Mouse (Mus musculus) ES-E14 (cell line): ENCODE measurements around the gene Psmc2. TPM values are rescaled to one million over a fixed set of nuclear protein-coding genes. Genes with fewer than 3 reads are reported as not detected.

Experiments used
- DNase-seq: peaks from one replicate; pipeline ENCODE4 v3.0.0-alpha.2; 2013; ENCODE audit warnings: low read depth, low spot score
- H3K27ac ChIP-seq: 2 replicates; pipeline ENCODE4 v1.5.1; 2012; ENCODE audit warnings: low read depth, mild to moderate bottlenecking, low read length, moderate library complexity, mixed read lengths; ENCODE audit not compliant: poor library complexity, insufficient read depth, severe bottlenecking
- H3K36me3 ChIP-seq: 2 replicates; pipeline ENCODE4 v1.6.1; 2012; ENCODE audit warnings: mild to moderate bottlenecking, low read length, moderate library complexity, mixed read lengths; ENCODE audit not compliant: control insufficient read depth, poor library complexity, insufficient read depth, severe bottlenecking
- H3K4me1 ChIP-seq, 2 experiments: fragments of 150-350 bp in 1 of 2; sonication (generic) in 1 of 2; 2 replicates each; pipeline ENCODE4 v1.6.1; 2012; ENCODE audit warnings: low read length in 2 of 2, mild to moderate bottlenecking in 1 of 2, mixed read lengths in 1 of 2; ENCODE audit not compliant: control insufficient read depth in 2 of 2, insufficient read depth in 2 of 2, poor library complexity in 1 of 2
- H3K4me3 ChIP-seq, 2 experiments: fragments of 150-350 bp in 1 of 2; sonication (generic) in 1 of 2; 2 replicates each; pipeline ENCODE4 v1.5.1; 2012; ENCODE audit warnings: low read length in 2 of 2, low read depth in 1 of 2, mild to moderate bottlenecking in 1 of 2, mixed read lengths in 1 of 2; ENCODE audit not compliant: insufficient read depth in 1 of 2, poor library complexity in 1 of 2, severe bottlenecking in 1 of 2
- H3K9ac ChIP-seq: 2 replicates; pipeline ENCODE4 v1.6.1; 2012; ENCODE audit warnings: low read depth, mild to moderate bottlenecking, low read length, mixed read lengths; ENCODE audit not compliant: poor library complexity, insufficient read depth, severe bottlenecking
- H3K9me3 ChIP-seq: fragments of 150-350 bp; sonication (generic); 2 replicates; pipeline ENCODE4 v1.6.1; 2012; ENCODE audit warnings: low read depth, mild to moderate bottlenecking, low read length; ENCODE audit not compliant: control insufficient read depth, insufficient read depth
- CHD2 ChIP-seq: IDR thresholded peaks from 2 replicates; pipeline ENCODE4 v1.6.1; 2014; ENCODE audit warnings: mild to moderate bottlenecking, low read depth, low read length, inconsistent platforms
- HCFC1 ChIP-seq: IDR thresholded peaks from 2 replicates; pipeline ENCODE4 v1.6.1; 2012; ENCODE audit warnings: low read length, inconsistent platforms, borderline replicate concordance; ENCODE audit not compliant: insufficient read depth
- MAFK ChIP-seq: IDR thresholded peaks from 2 replicates; pipeline ENCODE4 v1.6.1; 2014; ENCODE audit warnings: mild to moderate bottlenecking, low read depth, low read length, inconsistent platforms; ENCODE audit not compliant: insufficient read depth
- ZC3H11A ChIP-seq: IDR thresholded peaks from 2 replicates; pipeline ENCODE4 v1.6.1; 2012; ENCODE audit warnings: low read depth, mild to moderate bottlenecking, inconsistent platforms, low read length, borderline replicate concordance
- ZNF384 ChIP-seq: IDR thresholded peaks from 2 replicates; pipeline ENCODE4 v1.6.1; 2012; ENCODE audit warnings: low read depth, low read length, inconsistent platforms
- in situ Hi-C, 2 experiments: fragments of 600-800 bp; cut with MboI; formaldehyde crosslinking; loops; one replicate each; pipeline ENCODE4 v1.15.1; 2025; ENCODE audit warnings: low sequenced_read_pairs in 2 of 2, inconsistent platforms in 1 of 2; ENCODE audit not compliant: unreplicated experiment in 2 of 2
- total RNA-seq: library from RNA; depleted of rRNA; stranded (reverse); fragments of 300-350 nt; gene quantifications from 2 replicates; pipeline ENCODE4 v1.2.3, GENCODE M21; 2012

The Psmc2 gene
- total RNA-seq, 1 experiment = 134 TPM

DNA sequence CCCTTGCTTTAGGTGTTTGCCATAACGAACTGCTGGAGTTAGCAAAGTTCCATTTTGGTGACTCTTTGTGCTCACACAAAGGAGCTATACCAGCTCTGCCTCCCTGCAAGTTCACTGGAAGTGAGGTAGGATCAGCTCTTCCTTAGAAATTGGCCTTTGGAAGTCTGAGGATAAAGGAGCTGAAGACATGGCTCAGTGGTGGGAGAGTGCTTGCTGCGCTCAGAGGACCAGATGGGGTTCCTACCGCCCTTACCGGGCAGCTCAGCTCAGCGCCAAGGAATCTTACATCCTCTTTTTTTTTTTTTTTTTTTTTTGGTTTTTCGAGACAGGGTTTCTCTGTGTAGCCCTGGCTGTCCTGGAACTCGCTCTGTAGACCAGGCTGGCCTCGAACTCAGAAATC lies 39.1 kb upstream of the Psmc2 start:
- peaks cover 24% of the 10 kb centered on the region for H3K36me3 ChIP-seq
- no peak overlapping the region for H3K27ac ChIP-seq
- no peaks in the 10 kb centered on the region for H3K9me3 ChIP-seq
- no peak overlapping the region for H3K9ac ChIP-seq
- no peak for DNase-seq
- no peak for TF ChIP-seq HCFC1
- TF ChIP-seq ZC3H11A = no peak
- no peak for TF ChIP-seq MAFK
- TF ChIP-seq ZNF384 = no peak
- in situ Hi-C loops = no loop called here
- no peak overlapping the region for H3K4me3 ChIP-seq
- no peaks in the 10 kb centered on the region for H3K4me1 ChIP-seq

DNA sequence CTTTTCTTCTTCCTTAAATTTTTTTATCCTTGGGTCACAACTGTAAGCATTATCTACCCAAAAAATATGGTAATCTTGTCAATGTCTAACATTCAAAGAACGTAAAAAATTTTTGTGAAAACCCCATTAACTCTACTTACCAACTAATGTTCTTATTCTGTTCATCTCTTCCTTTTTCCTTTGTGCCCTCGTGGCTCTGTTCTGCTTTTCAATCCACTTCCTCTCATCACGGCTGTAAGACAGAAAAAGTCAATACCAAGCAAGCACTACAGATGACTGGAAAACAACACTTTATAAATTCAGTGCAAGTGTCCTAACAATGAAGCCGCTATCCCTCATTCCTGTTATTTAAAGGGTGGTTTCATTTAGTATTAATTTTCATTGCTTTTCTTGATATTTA lies 16.6 kb upstream of the Psmc2 start:
- no peak overlapping the region for H3K4me3 ChIP-seq
- H3K27ac ChIP-seq = no peak overlapping the region
- H3K36me3 ChIP-seq = peaks cover 37% of the 10 kb centered on the region
- H3K4me1 ChIP-seq = no peaks in the 10 kb centered on the region
- TF ChIP-seq HCFC1 = no peak
- TF ChIP-seq CHD2 = no peak
- TF ChIP-seq MAFK = no peak
- TF ChIP-seq ZNF384 = no peak
- no peak for TF ChIP-seq ZC3H11A
- in situ Hi-C loops = loop anchor here in 1 of 2 experiments (25.0 kb wide), 1 partner anchor 769 kb away; no protein-coding TSS in a partner anchor
- H3K9ac ChIP-seq = no peak overlapping the region
- H3K9me3 ChIP-seq = no peaks in the 10 kb centered on the region
- DNase-seq = no peak

DNA sequence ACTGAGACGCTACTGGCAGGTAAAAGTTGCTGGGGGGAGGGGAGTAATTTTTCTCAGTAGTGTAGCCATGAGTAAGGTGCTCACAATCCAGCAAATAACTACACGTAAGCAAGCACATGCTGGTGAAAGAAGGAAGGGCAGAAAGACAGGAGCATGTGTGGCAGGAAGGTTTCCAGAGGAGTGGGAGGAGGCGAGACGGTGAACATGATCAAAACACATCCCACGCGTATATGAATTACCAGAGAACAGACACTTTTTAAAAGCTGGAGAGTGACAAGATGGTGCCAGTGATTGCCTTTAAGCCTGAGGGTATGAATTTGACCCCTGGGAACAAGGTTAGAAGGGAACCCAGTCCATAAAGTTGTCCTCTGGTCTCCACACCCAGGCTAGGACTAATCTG lies 15.2 kb upstream of the Psmc2 start:
- H3K36me3 ChIP-seq = peaks cover 38% of the 10 kb centered on the region
- H3K4me1 ChIP-seq = no peaks in the 10 kb centered on the region
- H3K27ac ChIP-seq = no peak overlapping the region
- H3K9me3 ChIP-seq = no peaks in the 10 kb centered on the region
- no peak for DNase-seq
- TF ChIP-seq CHD2 (no peak), HCFC1 (no peak), ZNF384 (no peak), MAFK (no peak), ZC3H11A (no peak)
- in situ Hi-C loops = loop anchor here in 1 of 2 experiments (25.0 kb wide), 1 partner anchor 767 kb away; no protein-coding TSS in a partner anchor
- no peak overlapping the region for H3K4me3 ChIP-seq
- H3K9ac ChIP-seq = no peak overlapping the region

DNA sequence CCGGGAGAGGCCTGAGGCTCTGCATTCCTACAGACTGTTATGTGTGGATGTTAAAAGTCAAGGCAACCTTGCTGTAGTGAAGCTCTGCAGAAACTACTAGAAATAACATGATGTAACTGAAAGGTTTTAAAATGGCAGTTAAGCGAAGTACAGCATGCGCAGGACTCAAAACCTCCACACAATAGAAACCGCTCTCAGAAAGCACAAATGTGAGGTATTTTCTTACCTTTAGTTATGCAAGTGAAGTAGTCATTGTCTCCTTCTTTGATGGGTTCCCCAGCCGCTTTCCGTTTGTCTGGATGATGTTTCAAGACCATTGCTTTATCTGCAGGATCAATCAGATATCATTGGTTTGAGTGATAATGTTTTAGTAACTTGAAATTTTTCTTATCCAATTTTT lies 8.6 kb upstream of the Psmc2 start:
- H3K27ac ChIP-seq = no peak overlapping the region
- DNase-seq = no peak
- H3K4me3 ChIP-seq = no peak overlapping the region
- H3K36me3 ChIP-seq = peaks cover 42% of the 10 kb centered on the region
- H3K4me1 ChIP-seq = no peaks in the 10 kb centered on the region
- no peak overlapping the region for H3K9ac ChIP-seq
- no peaks in the 10 kb centered on the region for H3K9me3 ChIP-seq
- in situ Hi-C loops = no loop called here
- no peak for TF ChIP-seq ZC3H11A
- no peak for TF ChIP-seq CHD2
- TF ChIP-seq MAFK = no peak
- no peak for TF ChIP-seq HCFC1
- no peak for TF ChIP-seq ZNF384
